Mouse (Mus musculus): ENCODE data around the gene Car5a. TPM values are rescaled to one million over a fixed set of nuclear protein-coding genes. Genes with fewer than 3 reads are reported as not detected.

Gene Car5a
- polyA plus RNA-seq, 1 experiment: not detected

- no peak overlapping the region for H3K4me3 ChIP-seq (ENCODE audit: control insufficient read depth, insufficient read depth, low read length)
- no peak overlapping the region for H3K27ac ChIP-seq (ENCODE audit: control insufficient read depth, insufficient read depth, low read length)
- DNase-seq: no peak
- no peaks in the 10 kb centered on the region for H3K36me3 ChIP-seq (ENCODE audit: control insufficient read depth, insufficient read depth, low read length)
- no peaks in the 10 kb centered on the region for H3K27me3 ChIP-seq (ENCODE audit: control insufficient read depth, insufficient read depth, low read length)
- 80% methylated on average over 7 of the region's 7 CpGs for WGBS
- TF ChIP-seq CTCF (IDR thresholded peaks at IDR 0.05; ENCODE audit: borderline replicate concordance, control insufficient read depth, extremely low read depth, insufficient read depth, low read length, poor library complexity) (no peak), POLR2A (IDR thresholded peaks at IDR 0.05; ENCODE audit: control insufficient read depth, extremely low read depth, insufficient read depth, low read length, poor library complexity) (no peak)
- H3K4me1 ChIP-seq (replicated peaks; ENCODE audit: control insufficient read depth, insufficient read depth, low read length): peaks cover 14% of the 10 kb centered on the region
Observed at GRCm38 (mm10) chr8:121911987-121912386, 32.7 kb downstream of the Car5a start.

- TF ChIP-seq POLR2A (IDR thresholded peaks at IDR 0.05; ENCODE audit: control insufficient read depth, extremely low read depth, insufficient read depth, low read length, poor library complexity) (no peak), CTCF (IDR thresholded peaks at IDR 0.05; ENCODE audit: borderline replicate concordance, control insufficient read depth, extremely low read depth, insufficient read depth, low read length, poor library complexity) (no peak)
- 39% methylated on average over 6 of the region's 6 CpGs for WGBS
- Histone ChIP-seq H3K4me3 (ENCODE audit: control insufficient read depth, insufficient read depth, low read length) (no peak overlapping the region), H3K4me1 (replicated peaks; ENCODE audit: control insufficient read depth, insufficient read depth, low read length) (peaks cover 19% of the 10 kb centered on the region), H3K27me3 (ENCODE audit: control insufficient read depth, insufficient read depth, low read length) (no peaks in the 10 kb centered on the region), H3K27ac (ENCODE audit: control insufficient read depth, insufficient read depth, low read length) (no peak overlapping the region), H3K36me3 (ENCODE audit: control insufficient read depth, insufficient read depth, low read length) (no peaks in the 10 kb centered on the region)
- DNase-seq: no peak
Observed at GRCm38 (mm10) chr8:121911400-121911799, 33.3 kb downstream of the Car5a start.

- H3K4me1 ChIP-seq (replicated peaks; ENCODE audit: control insufficient read depth, insufficient read depth, low read length): peaks cover 28% of the 10 kb centered on the region
- H3K27ac ChIP-seq (ENCODE audit: control insufficient read depth, insufficient read depth, low read length): no peak overlapping the region
- DNase-seq: peak; percentile 81
- no peaks in the 10 kb centered on the region for H3K36me3 ChIP-seq (ENCODE audit: control insufficient read depth, insufficient read depth, low read length)
- no peak for TF ChIP-seq CTCF (IDR thresholded peaks at IDR 0.05; ENCODE audit: borderline replicate concordance, control insufficient read depth, extremely low read depth, insufficient read depth, low read length, poor library complexity)
- no peak for TF ChIP-seq POLR2A (IDR thresholded peaks at IDR 0.05; ENCODE audit: control insufficient read depth, extremely low read depth, insufficient read depth, low read length, poor library complexity)
- no peak overlapping the region for H3K4me3 ChIP-seq (ENCODE audit: control insufficient read depth, insufficient read depth, low read length)
- WGBS: 4% methylated on average over 6 of the region's 6 CpGs
- no peaks in the 10 kb centered on the region for H3K27me3 ChIP-seq (ENCODE audit: control insufficient read depth, insufficient read depth, low read length)
Observed at GRCm38 (mm10) chr8:121909663-121910062, 35.0 kb downstream of the Car5a start.

GRCm38 (mm10) chr8:121909148-121909541, 35.6 kb downstream of the Car5a start:
- Histone ChIP-seq H3K4me3 (ENCODE audit: control insufficient read depth, insufficient read depth, low read length) (no peak overlapping the region), H3K4me1 (replicated peaks; ENCODE audit: control insufficient read depth, insufficient read depth, low read length) (peaks cover 28% of the 10 kb centered on the region), H3K27ac (ENCODE audit: control insufficient read depth, insufficient read depth, low read length) (no peak overlapping the region), H3K27me3 (ENCODE audit: control insufficient read depth, insufficient read depth, low read length) (no peaks in the 10 kb centered on the region), H3K36me3 (ENCODE audit: control insufficient read depth, insufficient read depth, low read length) (no peaks in the 10 kb centered on the region)
- TF ChIP-seq POLR2A (IDR thresholded peaks at IDR 0.05; ENCODE audit: control insufficient read depth, extremely low read depth, insufficient read depth, low read length, poor library complexity): no peak
- no peak for DNase-seq
- 60% methylated on average over 8 of the region's 8 CpGs for WGBS

GRCm38 (mm10) chr8:121908378-121909147, 36.1 kb downstream of the Car5a start:
- WGBS: 16% methylated on average over 8 of the region's 8 CpGs
- Histone ChIP-seq H3K4me3 (ENCODE audit: control insufficient read depth, insufficient read depth, low read length) (no peak overlapping the region), H3K27me3 (ENCODE audit: control insufficient read depth, insufficient read depth, low read length) (no peaks in the 10 kb centered on the region), H3K36me3 (ENCODE audit: control insufficient read depth, insufficient read depth, low read length) (no peaks in the 10 kb centered on the region), H3K27ac (ENCODE audit: control insufficient read depth, insufficient read depth, low read length) (peak overlapping the region; percentile 75), H3K4me1 (replicated peaks; ENCODE audit: control insufficient read depth, insufficient read depth, low read length) (peaks cover 28% of the 10 kb centered on the region)
- DNase-seq: no peak
- no peak for TF ChIP-seq POLR2A (IDR thresholded peaks at IDR 0.05; ENCODE audit: control insufficient read depth, extremely low read depth, insufficient read depth, low read length, poor library complexity)
- TF ChIP-seq CTCF (IDR thresholded peaks at IDR 0.05; ENCODE audit: borderline replicate concordance, control insufficient read depth, extremely low read depth, insufficient read depth, low read length, poor library complexity): no peak

- Histone ChIP-seq H3K27me3 (ENCODE audit: control insufficient read depth, insufficient read depth, low read length) (no peaks in the 10 kb centered on the region), H3K4me3 (ENCODE audit: control insufficient read depth, insufficient read depth, low read length) (peak within 1 kb of the TSS; percentile 79), H3K36me3 (ENCODE audit: control insufficient read depth, insufficient read depth, low read length) (no peaks in the 10 kb centered on the region), H3K27ac (ENCODE audit: control insufficient read depth, insufficient read depth, low read length) (peak within 1 kb of the TSS; percentile 75), H3K4me1 (replicated peaks; ENCODE audit: control insufficient read depth, insufficient read depth, low read length) (peaks cover 28% of the 10 kb centered on the region)
- peak; percentile 97 for DNase-seq
- peak; percentile 95 for TF ChIP-seq POLR2A (IDR thresholded peaks at IDR 0.05; ENCODE audit: control insufficient read depth, extremely low read depth, insufficient read depth, low read length, poor library complexity)
- TF ChIP-seq CTCF (IDR thresholded peaks at IDR 0.05; ENCODE audit: borderline replicate concordance, control insufficient read depth, extremely low read depth, insufficient read depth, low read length, poor library complexity): no peak
- under 1% methylated on average over 60 of the region's 61 CpGs for WGBS
Observed at GRCm38 (mm10) chr8:121907587-121908248, 37.0 kb downstream of the Car5a start, which contains the start of gene Slc7a5. Gene Slc7a5, minus strand, starts transcription at chr8:121907694.
